Comparison of ENCODE assay signal across 22 mouse cellular contexts in the genomic region with DNA sequence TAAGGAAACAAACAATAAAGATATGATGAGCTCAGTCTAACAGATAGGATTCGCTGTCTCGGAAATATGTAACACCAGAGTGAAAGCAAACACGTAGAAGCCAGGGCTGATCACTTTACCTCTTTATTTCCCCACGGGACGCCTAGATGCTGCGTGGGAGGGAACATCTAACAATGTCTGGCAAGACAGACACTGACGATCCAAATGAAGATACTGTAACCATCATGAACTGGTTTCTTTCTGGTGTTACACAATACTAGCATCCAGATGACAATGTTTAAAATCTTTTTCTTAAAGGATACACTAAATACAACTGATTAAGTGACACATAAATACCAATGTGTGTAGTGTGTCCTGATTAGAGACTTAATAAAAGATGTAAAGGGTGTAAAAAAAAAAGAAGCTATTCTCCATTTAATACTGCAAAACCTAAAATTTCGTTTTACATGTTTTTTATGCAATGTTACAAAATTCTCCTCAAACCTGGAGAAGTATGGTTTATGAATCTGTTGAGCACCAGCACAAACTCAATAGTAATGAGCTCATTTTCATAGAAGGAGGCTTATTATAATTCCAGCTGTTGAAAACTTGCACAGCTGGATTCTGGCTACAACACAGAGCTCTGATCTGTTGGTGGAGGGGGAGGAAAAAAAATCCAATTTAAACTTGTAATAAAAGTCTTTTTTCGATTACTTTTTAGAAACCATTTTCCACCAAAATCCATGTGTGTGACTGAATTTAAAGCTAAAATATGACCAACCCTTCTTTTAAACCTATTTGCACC.
DNase-seq lines count a peak whose midpoint lies in the region; ATAC-seq and TF ChIP-seq lines count a peak whose summit lies in the region.
"Had no signal": no experiment of that assay in that cellular context is flagged by ENCODE, and none has a peak within 500 bp of the region (broad histone marks: within the 10 kb centered on the region; RNA-seq: fewer than 3 reads in every experiment).

No protein-coding gene starts in this region.

- no peak for TF ChIP-seq CTCF in embryonic fibroblast, embryonic 13.5 days (IDR thresholded peaks at IDR 0.05; ENCODE audit: borderline replicate concordance, insufficient read depth, low read length)

- H3K36me3 ChIP-seq in embryonic facial prominence, embryonic 14.5 days (ENCODE audit: control insufficient read depth, insufficient read depth, low read length): no peaks in the 10 kb centered on the region
- no peaks in the 10 kb centered on the region for H3K36me3 ChIP-seq in embryonic facial prominence, embryonic 10.5 days (replicated peaks)
- no peaks in the 10 kb centered on the region for H3K36me3 ChIP-seq in limb, embryonic 12.5 days
- H3K36me3 ChIP-seq in limb, embryonic 10.5 days: no peaks in the 10 kb centered on the region
- no peaks in the 10 kb centered on the region for H3K36me3 ChIP-seq in myocyte (ENCODE audit: control insufficient read depth, insufficient read depth)
- H3K36me3 ChIP-seq in intestine, embryonic 15.5 days: no peaks in the 10 kb centered on the region
- H3K36me3 ChIP-seq: heart, embryonic 12.5 days; neural tube, embryonic 15.5 days; stomach, embryonic 15.5 days had no signal

- H3K79me2 ChIP-seq in myocyte (ENCODE audit: control insufficient read depth, insufficient read depth): no peaks in the 10 kb centered on the region

- peak; percentile 42 for DNase-seq in embryonic facial prominence, embryonic 14.5 days (ENCODE audit: low spot score)
- DNase-seq in embryonic facial prominence, embryonic 10.5 days (ENCODE audit: low spot score): no peak
- DNase-seq in limb, embryonic 10.5 days (ENCODE audit: low spot score): no peak
- DNase-seq in embryo, embryonic 10 days (ENCODE audit: low spot score): no peak
- DNase-seq: adrenal gland, postnatal 25 days; cerebellum, adult 11-12 months; cerebellum, adult 9-11 months; heart, adult 11 months; heart, postnatal 4 days; kidney, adult 11 months; kidney, postnatal 14 days; right cerebral cortex, postnatal 14 days had no signal

- no peaks in the 10 kb centered on the region for H3K27me3 ChIP-seq in embryonic facial prominence, embryonic 14.5 days (replicated peaks; ENCODE audit: control insufficient read depth, insufficient read depth, low read length)
- H3K27me3 ChIP-seq in embryonic facial prominence, embryonic 10.5 days (replicated peaks; ENCODE audit: low read depth, poor library complexity, severe bottlenecking): no peaks in the 10 kb centered on the region
- H3K27me3 ChIP-seq in limb, embryonic 12.5 days: no peaks in the 10 kb centered on the region
- no peaks in the 10 kb centered on the region for H3K27me3 ChIP-seq in limb, embryonic 10.5 days (ENCODE audit: low read depth, poor library complexity, severe bottlenecking)
- no peaks in the 10 kb centered on the region for H3K27me3 ChIP-seq in myocyte (ENCODE audit: control insufficient read depth, insufficient read depth, insufficient read length)
- H3K27me3 ChIP-seq in intestine, embryonic 15.5 days (replicated peaks): no peaks in the 10 kb centered on the region
- H3K27me3 ChIP-seq: heart, embryonic 12.5 days; neural tube, embryonic 15.5 days; stomach, embryonic 15.5 days had no signal

- no peak overlapping the region for H3K4me2 ChIP-seq in embryonic facial prominence, embryonic 14.5 days (ENCODE audit: low read depth, low read length)
- H3K4me2 ChIP-seq in limb, embryonic 12.5 days: no peak overlapping the region
- H3K4me2 ChIP-seq in myocyte (ENCODE audit: low read depth): peak overlapping the region; percentile 72
- H3K4me2 ChIP-seq in intestine, embryonic 15.5 days (replicated peaks): no peak overlapping the region
- H3K4me2 ChIP-seq: heart, embryonic 12.5 days; hindbrain, embryonic 14.5 days; liver, embryonic 11.5 days; neural tube, embryonic 15.5 days; stomach, embryonic 15.5 days had no signal

- no peak overlapping the region for H3K4me3 ChIP-seq in embryonic facial prominence, embryonic 14.5 days (ENCODE audit: low read depth, low read length)
- H3K4me3 ChIP-seq in embryonic facial prominence, embryonic 10.5 days: no peak overlapping the region
- no peak overlapping the region for H3K4me3 ChIP-seq in limb, embryonic 12.5 days (replicated peaks)
- H3K4me3 ChIP-seq in limb, embryonic 10.5 days: no peak overlapping the region
- H3K4me3 ChIP-seq in embryonic fibroblast, embryonic 13.5 days (ENCODE audit: insufficient read depth, low read length): no peak overlapping the region
- no peak overlapping the region for H3K4me3 ChIP-seq in myocyte
- no peak overlapping the region for H3K4me3 ChIP-seq in intestine, embryonic 15.5 days (replicated peaks)
- H3K4me3 ChIP-seq: heart, embryonic 12.5 days; neural tube, embryonic 15.5 days; stomach, embryonic 15.5 days had no signal

- peaks cover 3% of the 10 kb centered on the region; the same call in 1 of the 2 replicates for H3K4me1 ChIP-seq in embryonic facial prominence, embryonic 14.5 days (ENCODE audit: control insufficient read depth, insufficient read depth, low read length)
- no peaks in the 10 kb centered on the region for H3K4me1 ChIP-seq in embryonic facial prominence, embryonic 10.5 days
- H3K4me1 ChIP-seq in limb, embryonic 12.5 days (replicated peaks): peaks cover 17% of the 10 kb centered on the region
- peaks cover 9% of the 10 kb centered on the region; the same call in 1 of the 2 replicates for H3K4me1 ChIP-seq in limb, embryonic 10.5 days
- peaks cover 11% of the 10 kb centered on the region for H3K4me1 ChIP-seq in embryonic fibroblast, embryonic 13.5 days (ENCODE audit: control insufficient read depth, insufficient read depth, low read length)
- no peaks in the 10 kb centered on the region for H3K4me1 ChIP-seq in intestine, embryonic 15.5 days (replicated peaks)
- H3K4me1 ChIP-seq: stomach, embryonic 15.5 days had no signal

- H3K9ac ChIP-seq in embryonic facial prominence, embryonic 14.5 days (ENCODE audit: low read depth, low read length): no peak overlapping the region
- H3K9ac ChIP-seq in limb, embryonic 12.5 days (replicated peaks): no peak overlapping the region
- no peak overlapping the region for H3K9ac ChIP-seq in intestine, embryonic 15.5 days
- H3K9ac ChIP-seq: heart, embryonic 12.5 days; hindbrain, embryonic 14.5 days; neural tube, embryonic 15.5 days; stomach, embryonic 15.5 days had no signal

- 46% methylated on average over 9 of the region's 9 CpGs for WGBS in embryonic facial prominence, embryonic 14.5 days
- 77% methylated on average over 9 of the region's 9 CpGs for WGBS in embryonic facial prominence, embryonic 10.5 days
- WGBS in limb, embryonic 12.5 days: 71% methylated on average over 9 of the region's 9 CpGs
- WGBS in limb, embryonic 10.5 days: 85% methylated on average over 9 of the region's 9 CpGs
- WGBS in intestine, embryonic 15.5 days: 57% methylated on average over 9 of the region's 9 CpGs

- ATAC-seq in embryonic facial prominence, embryonic 14.5 days (ENCODE audit: low read depth): no peak
- no peak for ATAC-seq in limb, embryonic 12.5 days (ENCODE audit: insufficient number of reproducible peaks, insufficient read depth, low FRiP score, low TSS enrichment, low read depth)
- no peak for ATAC-seq in intestine, embryonic 15.5 days
- ATAC-seq: forebrain, embryonic 16.5 days had no signal

- H3K27ac ChIP-seq in embryonic facial prominence, embryonic 14.5 days (replicated peaks; ENCODE audit: low read depth, low read length): no peak overlapping the region
- no peak overlapping the region for H3K27ac ChIP-seq in embryonic facial prominence, embryonic 10.5 days (replicated peaks)
- 0 out of 2 replicates have a peak overlapping the region, but pooled peaks have one; percentile 62 for H3K27ac ChIP-seq in limb, embryonic 12.5 days
- no peak overlapping the region for H3K27ac ChIP-seq in limb, embryonic 10.5 days
- peak overlapping the region; percentile 69 for H3K27ac ChIP-seq in embryonic fibroblast, embryonic 13.5 days (ENCODE audit: insufficient read depth, low read length)
- H3K27ac ChIP-seq in intestine, embryonic 15.5 days: no peak overlapping the region
- H3K27ac ChIP-seq: hindbrain, embryonic 14.5 days; neural tube, embryonic 15.5 days; stomach, embryonic 15.5 days had no signal

- no peak for TF ChIP-seq POLR2A in embryonic fibroblast, embryonic 13.5 days (IDR thresholded peaks at IDR 0.05; ENCODE audit: low read depth, low read length)
- TF ChIP-seq POLR2A in myocyte (IDR thresholded peaks at IDR 0.05; ENCODE audit: insufficient read length, low read depth): no peak

- no peak overlapping the region for H3ac ChIP-seq in myocyte (ENCODE audit: control insufficient read depth, insufficient read length)

- no peaks in the 10 kb centered on the region for H3K9me3 ChIP-seq in embryonic facial prominence, embryonic 14.5 days (ENCODE audit: control insufficient read depth, low read length)
- H3K9me3 ChIP-seq in embryonic facial prominence, embryonic 10.5 days: no peaks in the 10 kb centered on the region
- H3K9me3 ChIP-seq in limb, embryonic 12.5 days: no peaks in the 10 kb centered on the region
- no peaks in the 10 kb centered on the region for H3K9me3 ChIP-seq in limb, embryonic 10.5 days (replicated peaks)
- no peaks in the 10 kb centered on the region for H3K9me3 ChIP-seq in intestine, embryonic 15.5 days
- H3K9me3 ChIP-seq: heart, embryonic 12.5 days; neural tube, embryonic 15.5 days; stomach, embryonic 15.5 days had no signal

TF ChIP-seq in myocyte, 11 proteins besides CTCF, POLR2A, EP300 and RAD21:
- TF ChIP-seq TCF3 (IDR thresholded peaks at IDR 0.05; ENCODE audit: insufficient read length, low read depth) (no peak), SRF (IDR thresholded peaks at IDR 0.05; ENCODE audit: control insufficient read depth, insufficient read length, low read depth) (no peak), MYOD1 (IDR thresholded peaks at IDR 0.05; ENCODE audit: control insufficient read depth in 1 of 3, insufficient read length in 2 of 3, low read depth in 2 of 3) (no peak), MYOG (IDR thresholded peaks at IDR 0.05; ENCODE audit: control insufficient read depth in 1 of 3, insufficient read depth in 1 of 3, insufficient read length in 2 of 3, low read depth in 2 of 3) (no peak), CEBPB (IDR thresholded peaks at IDR 0.05; ENCODE audit: insufficient read depth, poor library complexity, severe bottlenecking) (peak; percentile 75), MAX (IDR thresholded peaks at IDR 0.05; ENCODE audit: low read depth) (no peak)
TF ChIP-seq in myocyte: peak in this region for 1.

Comparison
In these comparisons a context has a peak if more than half of its experiments do, and no peak if none do; other contexts are left out.
1. H3K27ac ChIP-seq: peak in limb, embryonic 12.5 days (single experiment) and embryonic fibroblast, embryonic 13.5 days (single experiment); none in embryonic facial prominence, embryonic 14.5 days (single experiment), embryonic facial prominence, embryonic 10.5 days (single experiment), limb, embryonic 10.5 days (single experiment) and intestine, embryonic 15.5 days (single experiment).